Mouse (Mus musculus) midbrain, embryonic 14.5 days (tissue): ENCODE data around the gene Asna1. TPM values are rescaled to one million over a fixed set of nuclear protein-coding genes. Genes with fewer than 3 reads are reported as not detected.

Experiments
- ATAC-seq: fragments of 200-750 bp; cut with Nextera tagmentation; 2 replicates; pipeline ENCODE4 v1.8.0; 2017; ENCODE audit warnings: moderate number of reproducible peaks, moderate library complexity; ENCODE audit not compliant: low FRiP score, low TSS enrichment
- DNase-seq: peaks from one replicate; pipeline ENCODE4 v3.0.0-alpha.2; 2015
- H3K27ac ChIP-seq: fragments of 300-500 bp; sonication (generic); replicated peaks from 2 replicates; pipeline ENCODE4 v1.5.1; 2014; ENCODE audit warnings: mild to moderate bottlenecking, low read depth, low read length, moderate library complexity
- H3K27me3 ChIP-seq: fragments of 300-500 bp; sonication (generic); 2 replicates; pipeline ENCODE4 v1.6.1; 2014; ENCODE audit warnings: low read length, control low read depth, mixed read lengths; ENCODE audit not compliant: control insufficient read depth, insufficient read depth
- H3K36me3 ChIP-seq: fragments of 300-500 bp; sonication (generic); 2 replicates; pipeline ENCODE4 v1.6.1; 2014; ENCODE audit warnings: low read length, control low read depth; ENCODE audit not compliant: control insufficient read depth, insufficient read depth
- H3K4me1 ChIP-seq: fragments of 300-500 bp; sonication (generic); 2 replicates; pipeline ENCODE4 v1.6.1; 2014; ENCODE audit warnings: mild to moderate bottlenecking, antibody characterized with exemption, low read length, control low read depth; ENCODE audit not compliant: control insufficient read depth, insufficient read depth
- H3K4me2 ChIP-seq: fragments of 300-500 bp; sonication (generic); 2 replicates; pipeline ENCODE4 v1.6.1; 2014; ENCODE audit warnings: mild to moderate bottlenecking, low read length, moderate library complexity
- H3K4me3 ChIP-seq: fragments of 300-500 bp; sonication (generic); replicated peaks from 2 replicates; pipeline ENCODE4 v1.5.1; 2014; ENCODE audit warnings: low read depth, low read length
- H3K9ac ChIP-seq: fragments of 300-500 bp; sonication (generic); replicated peaks from 2 replicates; pipeline ENCODE4 v1.6.1; 2014; ENCODE audit warnings: mild to moderate bottlenecking, low read length, moderate library complexity
- H3K9me3 ChIP-seq: fragments of 300-500 bp; sonication (generic); 2 replicates; pipeline ENCODE4 v1.6.1; 2016; ENCODE audit warnings: low read length, control low read depth, mixed read lengths; ENCODE audit not compliant: control insufficient read depth
- WGBS: fragments of 180-500 bp; shearing (Covaris S2); extraction: QIAGEN DNeasy Blood & Tissue Kit; methylation state at CpG from one replicate; pipeline ENCODE4 v1.1.7; 2014; 5-methylcytosine and 5-hydroxymethylcytosine counted together
- polyA plus RNA-seq: library from polyadenylated mRNA; unstranded; fragments of >200 nt; fragmentation: Nextera tagmentation; extraction: Ambion mirVana; gene quantifications from 2 replicates; pipeline ENCODE4 v1.2.1, GENCODE M21; 2014

Asna1 gene
- polyA plus RNA-seq, 1 experiment from 2014 or later = 130 TPM

GRCm38 (mm10) chr8:85067155-85067554 lies 42.1 kb upstream of the Asna1 start:
- Histone ChIP-seq H3K36me3 (peaks cover 35% of the 10 kb centered on the region), H3K9me3 (no peaks in the 10 kb centered on the region), H3K9ac (no peak overlapping the region), H3K27ac (no peak overlapping the region), H3K27me3 (no peaks in the 10 kb centered on the region), H3K4me1 (peaks cover 7% of the 10 kb centered on the region), H3K4me3 (no peak overlapping the region), H3K4me2 (no peak overlapping the region)
- ATAC-seq (no peak), DNase-seq (no peak)
- WGBS = 90% methylated on average over 2 of the region's 2 CpGs

DNA sequence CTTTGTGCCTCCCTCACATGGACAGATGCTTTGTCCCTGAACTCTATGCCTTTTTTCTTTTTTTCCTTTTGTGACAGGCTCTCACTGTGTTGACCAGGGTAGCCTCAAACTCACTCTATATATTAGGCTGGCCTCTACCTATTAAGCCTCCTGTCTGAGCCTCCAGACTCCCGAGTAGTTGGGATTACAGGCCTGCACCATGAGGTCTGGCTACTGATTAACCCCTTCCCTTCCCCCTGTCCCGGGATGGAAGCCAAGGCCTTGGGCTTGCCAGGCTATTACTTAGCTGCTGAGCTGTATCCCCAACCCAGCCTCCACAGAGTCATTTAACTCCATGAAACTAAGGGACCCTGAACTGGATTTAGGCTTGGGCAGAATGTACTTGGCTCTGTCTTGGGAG lies 40.1 kb upstream of the Asna1 start:
- H3K4me3 ChIP-seq = no peak overlapping the region
- 47% methylated on average over 2 of the region's 2 CpGs for WGBS
- H3K27me3 ChIP-seq = no peaks in the 10 kb centered on the region
- DNase-seq (no peak), ATAC-seq (no peak)
- H3K4me2 ChIP-seq = no peak overlapping the region
- H3K9ac ChIP-seq = no peak overlapping the region
- H3K36me3 ChIP-seq = peaks cover 38% of the 10 kb centered on the region
- no peak overlapping the region for H3K27ac ChIP-seq
- H3K9me3 ChIP-seq = no peaks in the 10 kb centered on the region
- H3K4me1 ChIP-seq = peaks cover 17% of the 10 kb centered on the region

DNA sequence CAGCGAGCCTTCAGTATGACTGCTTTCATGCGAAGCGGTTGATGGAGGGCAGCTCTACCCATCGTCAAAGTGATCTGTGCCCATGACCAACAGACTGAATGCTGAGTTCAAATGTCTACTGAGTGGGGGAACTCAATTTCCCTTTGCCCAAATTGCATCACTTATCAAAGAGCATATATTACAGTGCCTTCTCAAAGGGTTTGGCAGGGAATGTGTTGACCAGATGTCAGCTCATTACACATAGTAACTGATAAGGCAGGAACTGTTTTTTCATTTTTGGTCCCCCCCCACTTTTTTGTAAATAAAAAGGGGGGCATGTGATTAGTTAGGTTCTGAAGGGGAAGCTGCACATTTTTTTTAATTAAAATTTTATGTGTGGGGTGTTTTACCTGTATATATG lies 37.5 kb upstream of the Asna1 start:
- Histone ChIP-seq H3K27ac (no peak overlapping the region), H3K9ac (no peak overlapping the region), H3K4me2 (no peak overlapping the region), H3K36me3 (peaks cover 30% of the 10 kb centered on the region), H3K9me3 (no peaks in the 10 kb centered on the region), H3K4me1 (peaks cover 17% of the 10 kb centered on the region), H3K27me3 (no peaks in the 10 kb centered on the region), H3K4me3 (no peak overlapping the region)
- 96% methylated on average over 4 of the region's 4 CpGs for WGBS
- DNase-seq (no peak), ATAC-seq (no peak)

- H3K4me1 ChIP-seq = peaks cover 17% of the 10 kb centered on the region
- H3K36me3 ChIP-seq = peaks cover 24% of the 10 kb centered on the region
- ATAC-seq (peak; percentile 91), DNase-seq (peak; percentile 98)
- under 1% methylated on average over 52 of the region's 53 CpGs for WGBS
- no peaks in the 10 kb centered on the region for H3K9me3 ChIP-seq
- H3K27me3 ChIP-seq = no peaks in the 10 kb centered on the region
- peak within 1 kb of the TSS; percentile 76 for H3K9ac ChIP-seq
- peak within 1 kb of the TSS; percentile 91 for H3K4me3 ChIP-seq
- H3K27ac ChIP-seq = peak within 1 kb of the TSS; percentile 60
- peak within 1 kb of the TSS; percentile 92 for H3K4me2 ChIP-seq
Measured at GRCm38 (mm10) chr8:85059879-85060616, 35.0 kb upstream of the Asna1 start, which contains the start of gene Fbxw9. Gene Fbxw9 (plus strand): TSS chr8:85060055.

GRCm38 (mm10) chr8:85057367-85057766 lies 32.3 kb upstream of the Asna1 start:
- DNase-seq (no peak), ATAC-seq (no peak)
- Histone ChIP-seq H3K27me3 (no peaks in the 10 kb centered on the region), H3K9me3 (no peaks in the 10 kb centered on the region), H3K36me3 (peaks cover 50% of the 10 kb centered on the region), H3K4me3 (no peak overlapping the region), H3K4me1 (peaks cover 17% of the 10 kb centered on the region), H3K4me2 (no peak overlapping the region), H3K9ac (no peak overlapping the region), H3K27ac (no peak overlapping the region)
- WGBS = 88% methylated on average over 7 of the region's 7 CpGs

GRCm38 (mm10) chr8:85043619-85044018 lies 18.5 kb upstream of the Asna1 start:
- H3K9me3 ChIP-seq = no peaks in the 10 kb centered on the region
- H3K9ac ChIP-seq = no peak overlapping the region
- H3K4me3 ChIP-seq = no peak overlapping the region
- H3K4me2 ChIP-seq = no peak overlapping the region
- peaks cover 83% of the 10 kb centered on the region for H3K36me3 ChIP-seq
- H3K27me3 ChIP-seq = no peaks in the 10 kb centered on the region
- ATAC-seq (no peak), DNase-seq (no peak)
- peaks cover 4% of the 10 kb centered on the region for H3K4me1 ChIP-seq
- 95% methylated on average over 6 of the region's 6 CpGs for WGBS
- no peak overlapping the region for H3K27ac ChIP-seq

- peak overlapping the region; percentile 81 for H3K4me3 ChIP-seq
- H3K4me1 ChIP-seq = peaks cover 24% of the 10 kb centered on the region
- DNase-seq (peak; percentile 61), ATAC-seq (no peak)
- WGBS = under 1% methylated on average over 56 of the region's 57 CpGs
- peak overlapping the region; percentile 87 for H3K9ac ChIP-seq
- no peaks in the 10 kb centered on the region for H3K9me3 ChIP-seq
- peak overlapping the region; percentile 97 for H3K27ac ChIP-seq
- no peaks in the 10 kb centered on the region for H3K27me3 ChIP-seq
- peak overlapping the region; percentile 98 for H3K4me2 ChIP-seq
- H3K36me3 ChIP-seq = peaks cover 36% of the 10 kb centered on the region
Measured at GRCm38 (mm10) chr8:85037681-85038531, 12.8 kb upstream of the Asna1 start.

GRCm38 (mm10) chr8:85037366-85037680 lies 12.2 kb upstream of the Asna1 start:
- Histone ChIP-seq H3K9ac (peak overlapping the region; percentile 87), H3K9me3 (no peaks in the 10 kb centered on the region), H3K4me1 (peaks cover 24% of the 10 kb centered on the region), H3K4me2 (peak overlapping the region; percentile 98), H3K36me3 (peaks cover 37% of the 10 kb centered on the region), H3K27ac (peak overlapping the region; percentile 97), H3K27me3 (no peaks in the 10 kb centered on the region), H3K4me3 (peak overlapping the region; percentile 81)
- WGBS = under 1% methylated on average over 14 of the region's 14 CpGs
- DNase-seq (peak; percentile 75), ATAC-seq (peak; percentile 61)
